Mouse (Mus musculus) kidney, postnatal 36 days (tissue): ENCODE data around the gene Pik3ip1.

Source experiments
- DNase-seq, 2 experiments: peaks; one replicate each; pipeline ENCODE4 v3.0.0; 2021 to 2022; ENCODE audit warnings: mixed read lengths in 2 of 2

Pik3ip1 gene

DNA sequence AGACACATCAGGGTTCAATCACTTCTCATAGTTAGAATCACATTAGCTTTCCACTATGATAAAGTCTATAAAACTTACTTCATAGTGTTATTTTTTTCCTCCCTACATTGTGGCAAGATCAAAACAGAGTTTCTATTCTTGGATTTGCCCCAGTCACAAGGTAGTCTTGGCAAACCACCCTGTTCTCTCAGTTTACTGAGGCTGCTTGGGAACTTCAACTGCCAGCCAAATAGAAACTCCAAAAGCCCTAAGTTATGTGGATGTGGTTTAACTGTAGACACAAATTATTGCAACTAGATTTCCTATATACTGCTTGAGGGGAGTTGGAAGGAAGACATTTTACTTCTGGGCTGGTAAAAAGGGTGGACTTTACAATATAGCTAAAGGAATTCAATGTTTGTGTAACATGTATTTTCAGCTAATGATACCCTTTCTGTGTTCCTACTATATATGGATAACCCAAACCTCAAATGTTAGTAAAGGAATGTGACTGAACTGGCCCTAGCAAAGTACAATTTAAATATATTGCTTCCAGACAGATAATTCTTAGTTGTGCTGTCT lies at the start of gene Pik3ip1:
Pik3ip1 (plus strand) TSS at position 511 of the 561 bp plus-strand sequence.
- DNase-seq, result no peak

DNA sequence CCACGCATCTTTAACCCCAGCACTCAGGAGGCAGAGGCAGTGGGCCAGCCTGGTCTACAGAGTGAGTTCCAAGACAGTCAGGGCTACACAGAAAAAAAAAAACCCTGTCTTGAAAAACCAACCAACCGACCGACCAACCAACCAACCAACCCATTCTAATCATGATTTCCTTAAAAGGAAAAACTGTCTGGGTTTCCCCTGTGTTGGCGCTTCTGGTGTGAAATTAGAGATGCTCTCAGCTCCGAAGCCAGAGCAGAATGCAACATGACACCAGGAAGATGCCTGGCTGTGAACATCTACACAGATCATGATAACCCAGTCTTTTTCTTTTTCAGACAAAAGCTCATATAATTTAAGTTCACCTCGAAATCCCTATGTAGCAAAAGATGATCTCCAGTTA lies 47.3 kb upstream of the Pik3ip1 start:
- DNase-seq, result no peak

DNA sequence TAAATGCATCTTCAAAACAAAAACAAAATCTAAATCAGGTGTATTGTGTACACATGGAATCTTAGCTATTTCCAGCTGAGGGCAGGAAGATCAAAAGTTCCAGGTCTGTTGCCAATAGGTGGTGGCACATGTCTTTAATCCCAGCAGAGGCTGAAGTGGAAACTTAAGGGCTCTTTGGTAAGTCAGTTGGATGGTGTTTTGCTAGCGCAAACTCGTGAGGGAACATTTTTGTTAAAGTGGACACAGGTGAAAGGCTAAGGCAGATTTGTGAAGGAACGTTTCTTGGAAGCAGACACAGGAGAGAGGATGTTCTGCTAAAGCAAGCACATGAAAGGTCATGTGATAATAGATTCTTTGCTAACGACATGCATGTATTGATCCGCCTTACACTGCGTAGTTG lies 46.6 kb upstream of the Pik3ip1 start:
- no peak for DNase-seq

DNA sequence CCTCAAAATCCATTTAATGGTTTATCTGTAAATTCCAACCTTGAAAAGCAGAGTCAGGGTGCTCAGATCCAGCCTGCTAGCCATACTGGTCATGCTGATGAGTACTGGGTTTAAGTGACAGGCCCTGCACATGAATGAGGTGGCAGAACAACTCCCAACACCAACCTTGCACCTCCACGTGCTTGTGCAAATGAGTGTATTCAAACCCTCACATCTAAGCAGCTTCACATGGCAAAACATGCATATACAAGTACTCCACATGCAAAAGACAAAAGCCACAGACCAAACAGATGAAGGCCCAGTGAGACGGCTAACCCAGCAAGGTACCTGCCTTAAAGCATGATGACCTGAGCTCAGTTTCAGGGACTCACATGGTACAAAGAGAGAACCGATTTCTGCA lies 44.3 kb upstream of the Pik3ip1 start:
- DNase-seq, result no peak

DNA sequence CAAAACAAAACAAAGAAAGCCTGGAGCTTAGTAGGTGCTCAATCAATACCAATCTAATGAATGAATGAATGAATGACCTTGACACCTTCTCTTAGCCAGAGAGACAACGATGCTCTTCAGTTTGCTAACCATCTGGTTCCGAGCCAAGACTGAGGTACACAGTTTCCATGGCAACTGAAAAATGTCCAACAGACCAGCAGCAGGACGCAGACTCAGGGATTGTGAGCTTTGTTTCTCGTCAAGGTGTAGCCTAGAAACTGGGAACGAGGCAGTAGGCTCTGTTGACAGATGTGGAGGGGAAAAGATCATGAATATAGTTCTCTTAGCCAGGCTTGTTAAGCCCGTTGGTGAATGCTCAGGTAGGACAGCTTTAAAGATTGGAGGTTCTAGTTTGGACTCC lies 43.1 kb upstream of the Pik3ip1 start:
- DNase-seq, result no peak

DNA sequence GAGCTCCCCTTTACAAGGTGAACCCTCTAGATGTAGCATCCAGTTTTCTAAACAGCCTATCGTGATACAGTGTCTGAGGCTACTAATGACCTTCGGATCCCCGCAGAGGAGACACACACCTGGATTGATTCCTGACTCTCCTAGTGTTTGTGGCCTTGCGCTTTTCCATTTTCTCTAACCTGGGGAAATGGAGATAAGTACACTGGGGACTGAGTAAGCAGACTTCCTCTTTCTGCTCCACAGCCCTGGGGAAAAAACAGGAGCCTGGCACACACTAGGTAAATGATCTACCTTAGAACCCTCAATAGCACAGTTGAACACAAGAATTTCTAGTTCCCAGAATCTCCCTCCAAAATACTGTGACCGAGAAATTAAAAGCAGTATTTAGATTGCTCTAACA lies 42.3 kb upstream of the Pik3ip1 start:
- DNase-seq, result peak; percentile 44 to 60

DNA sequence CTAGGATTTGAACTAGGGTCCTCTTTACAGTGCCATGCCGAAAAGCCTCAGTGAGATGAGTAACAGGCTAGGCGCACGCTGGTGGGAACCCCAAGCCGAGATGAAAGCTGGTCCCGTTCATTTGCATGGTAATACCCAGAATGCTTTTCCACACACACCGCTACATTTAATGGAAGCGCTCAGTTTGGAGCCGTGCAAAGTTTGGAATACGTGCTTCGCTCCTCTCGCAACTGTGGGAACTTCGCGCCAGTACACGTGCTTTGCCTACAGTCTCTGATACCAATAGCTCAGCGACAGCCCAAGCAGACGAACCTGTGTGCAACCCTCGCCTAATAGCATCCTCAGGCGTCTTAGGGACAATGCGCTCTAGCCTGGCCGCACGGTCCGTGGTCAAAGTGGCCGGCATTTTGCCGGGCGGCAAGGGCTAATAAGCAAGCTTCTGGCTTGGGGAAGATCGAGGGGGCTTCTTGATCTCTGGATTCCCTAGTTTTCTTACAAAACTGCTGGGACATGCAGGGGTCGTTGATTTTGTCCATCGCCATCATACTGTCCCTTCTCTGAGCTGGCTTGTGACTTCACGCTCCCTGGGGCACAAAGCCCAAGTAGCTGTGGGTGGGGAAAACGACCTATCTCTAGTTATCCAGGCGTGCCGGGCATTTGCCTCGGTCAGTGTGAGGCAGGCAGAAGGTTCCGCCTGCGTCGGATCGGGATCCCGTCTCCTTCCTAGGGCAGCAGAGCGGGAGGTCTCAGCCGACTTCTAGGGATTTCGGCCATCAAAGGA lies 41.5 kb upstream of the Pik3ip1 start, which contains the start of gene Patz1:
Patz1 (plus strand) TSS at position 354 of the 781 bp plus-strand sequence.
- peak; percentile 59 to 74 for DNase-seq

DNA sequence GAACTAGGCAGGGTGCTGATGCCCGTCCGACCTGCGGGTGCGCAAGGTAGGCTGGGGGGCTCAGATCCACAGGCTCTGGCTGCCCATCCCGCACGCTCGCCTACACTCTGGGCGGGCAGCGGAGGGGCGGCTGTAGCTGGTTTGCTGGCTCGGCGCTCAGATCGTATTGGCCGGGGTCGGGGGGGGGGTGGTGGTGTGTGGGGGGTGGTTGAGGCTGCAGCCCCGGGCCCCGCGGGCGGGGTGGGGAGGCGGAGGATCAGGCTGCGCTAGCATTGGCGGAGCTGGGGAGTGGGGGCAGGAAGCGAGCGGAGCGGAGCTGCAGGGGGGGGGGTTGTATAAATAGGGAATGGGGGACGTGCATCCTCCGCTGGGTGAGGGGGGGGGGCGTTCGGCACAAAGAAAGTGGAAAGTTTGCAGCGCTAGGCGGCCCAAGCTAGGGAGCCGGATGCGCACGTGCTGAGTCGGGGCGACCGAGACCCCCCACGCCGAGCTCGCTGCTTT lies 40.8 kb upstream of the Pik3ip1 start:
- peak; percentile 83 to 89 for DNase-seq

DNA sequence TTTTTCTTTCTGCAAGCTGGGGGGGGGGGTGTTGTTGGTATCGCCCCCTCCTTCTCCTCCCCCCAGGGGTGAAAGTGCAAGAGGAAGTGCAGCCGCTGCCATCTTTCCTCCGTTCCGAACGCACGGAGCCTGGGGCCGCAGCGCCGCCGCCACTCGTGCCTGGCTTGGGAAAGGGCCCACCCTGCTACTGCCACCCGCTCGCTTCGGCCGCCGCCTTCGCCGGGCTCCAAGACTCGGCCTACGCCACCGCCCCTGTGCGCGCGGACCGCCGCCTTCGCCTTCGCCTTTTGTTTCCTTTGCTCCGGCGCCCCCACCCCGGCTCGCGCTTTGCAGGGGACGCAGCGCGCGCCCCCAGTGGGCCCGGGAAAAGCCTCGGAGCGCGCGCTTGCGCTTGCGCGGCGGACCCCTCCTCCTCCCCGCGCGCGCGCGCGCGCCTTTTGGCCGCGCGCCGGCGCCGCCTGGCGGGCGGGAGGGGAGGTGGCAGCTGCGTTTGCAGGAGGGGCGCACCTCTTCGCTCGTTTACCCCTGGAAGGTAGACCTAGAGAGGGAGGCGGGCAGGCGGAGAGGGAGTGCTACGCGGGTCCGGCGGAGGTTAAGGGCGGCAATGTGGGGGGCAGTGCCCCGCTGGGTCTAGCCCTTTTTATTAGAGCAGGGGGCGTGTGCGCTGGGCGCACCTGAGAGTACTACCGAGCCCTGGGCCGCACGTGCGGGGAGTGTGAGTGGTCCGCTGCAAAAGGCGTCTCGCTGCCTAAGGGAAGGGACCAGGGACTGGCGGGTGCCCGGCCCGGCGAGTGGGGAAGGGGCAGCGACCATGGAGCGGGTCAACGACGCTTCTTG lies 40.2 kb upstream of the Pik3ip1 start:
- peak; percentile 85 to 88 for DNase-seq

DNA sequence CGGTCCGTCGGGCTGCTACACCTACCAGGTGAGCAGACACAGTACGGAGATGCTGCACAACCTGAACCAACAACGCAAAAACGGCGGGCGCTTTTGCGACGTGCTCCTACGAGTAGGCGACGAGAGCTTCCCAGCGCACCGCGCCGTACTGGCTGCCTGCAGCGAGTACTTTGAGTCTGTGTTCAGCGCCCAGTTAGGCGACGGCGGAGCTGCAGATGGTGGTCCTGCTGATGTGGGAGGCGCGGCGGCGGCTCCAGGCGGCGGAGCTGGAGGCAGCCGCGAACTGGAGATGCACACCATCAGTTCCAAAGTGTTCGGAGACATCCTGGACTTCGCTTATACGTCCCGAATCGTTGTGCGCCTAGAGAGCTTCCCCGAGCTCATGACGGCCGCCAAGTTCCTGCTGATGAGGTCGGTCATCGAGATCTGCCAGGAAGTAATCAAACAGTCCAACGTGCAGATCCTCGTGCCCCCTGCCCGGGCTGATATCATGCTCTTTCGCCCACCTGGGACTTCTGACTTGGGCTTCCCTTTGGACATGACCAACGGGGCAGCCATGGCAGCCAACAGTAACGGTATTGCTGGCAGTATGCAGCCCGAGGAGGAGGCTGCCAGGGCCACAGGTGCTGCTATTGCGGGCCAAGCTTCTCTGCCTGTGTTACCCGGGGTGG lies 39.4 kb upstream of the Pik3ip1 start:
- DNase-seq, result peak; percentile 20 to 65

DNA sequence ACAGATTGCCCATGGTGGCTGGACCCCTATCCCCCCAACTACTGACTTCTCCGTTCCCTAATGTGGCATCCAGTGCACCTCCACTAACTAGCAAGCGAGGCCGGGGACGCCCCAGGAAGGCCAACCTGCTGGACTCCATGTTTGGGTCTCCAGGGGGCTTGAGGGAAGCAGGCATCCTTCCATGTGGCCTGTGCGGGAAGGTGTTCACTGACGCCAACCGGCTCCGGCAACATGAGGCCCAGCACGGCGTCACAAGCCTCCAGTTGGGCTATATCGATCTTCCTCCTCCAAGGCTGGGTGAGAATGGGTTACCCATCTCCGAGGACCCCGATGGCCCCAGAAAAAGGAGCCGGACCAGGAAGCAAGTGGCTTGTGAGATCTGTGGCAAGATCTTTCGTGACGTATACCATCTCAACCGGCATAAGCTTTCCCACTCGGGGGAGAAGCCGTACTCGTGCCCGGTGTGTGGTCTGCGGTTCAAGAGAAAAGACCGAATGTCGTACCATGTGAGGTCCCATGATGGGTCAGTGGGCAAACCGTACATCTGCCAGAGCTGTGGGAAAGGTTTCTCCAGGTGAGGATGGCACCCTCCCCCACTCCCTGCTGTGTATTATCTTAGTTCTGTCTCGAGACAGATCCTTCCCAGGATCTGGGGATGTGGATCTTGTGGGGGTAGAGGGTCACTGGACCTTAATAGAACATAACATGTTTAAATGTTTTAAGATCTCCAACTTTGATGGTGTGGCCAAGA lies 38.7 kb upstream of the Pik3ip1 start:
- peak in 1 of 2 experiments; percentile 28 for DNase-seq

DNA sequence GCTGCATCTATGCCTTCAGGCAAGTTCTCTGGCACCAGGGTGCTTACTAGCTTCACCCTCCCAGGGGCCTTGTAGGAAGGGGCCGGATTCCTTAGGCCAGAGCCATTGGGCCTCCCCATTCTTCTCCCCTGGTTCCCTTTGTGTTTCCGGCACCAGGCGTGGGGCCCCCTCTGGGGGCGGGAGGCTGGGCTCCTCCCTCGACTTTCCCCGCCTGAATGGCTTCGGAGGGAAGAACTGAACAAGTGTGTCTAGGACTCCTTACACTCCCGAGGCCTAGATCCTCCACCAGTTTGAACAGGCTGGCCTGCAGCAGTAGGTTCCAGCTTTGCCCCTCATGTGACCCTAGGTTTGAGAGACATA lies 38.2 kb upstream of the Pik3ip1 start:
- DNase-seq, result peak; percentile 56 to 67

DNA sequence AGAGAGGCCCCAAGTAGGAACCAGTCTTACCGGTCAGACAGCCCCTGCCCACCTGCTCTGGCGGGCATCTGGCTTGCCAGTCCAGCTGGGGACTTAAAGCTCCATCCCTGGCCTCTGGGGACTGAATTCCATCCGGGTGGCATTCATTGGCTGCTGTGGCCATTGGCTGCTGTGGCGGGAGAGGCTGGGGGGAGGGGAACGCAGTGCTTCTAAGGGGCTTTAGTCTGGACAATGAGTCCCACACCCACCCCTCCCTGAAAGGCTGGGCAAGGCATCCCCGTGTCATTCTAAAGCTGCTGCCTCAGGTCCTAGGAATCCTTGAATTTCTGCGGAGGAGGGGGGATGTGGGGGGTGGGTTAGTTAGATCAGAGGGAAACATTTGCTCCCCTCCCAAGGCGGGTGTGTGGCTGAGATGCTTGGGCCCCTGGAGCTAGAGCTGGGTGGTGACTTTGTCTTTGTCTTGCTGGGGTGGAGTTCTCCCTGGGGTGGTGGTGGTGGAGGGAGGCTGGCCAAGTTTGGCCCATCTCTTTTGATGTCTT lies 37.4 kb upstream of the Pik3ip1 start:
- DNase-seq, result peak; percentile 67 to 68

DNA sequence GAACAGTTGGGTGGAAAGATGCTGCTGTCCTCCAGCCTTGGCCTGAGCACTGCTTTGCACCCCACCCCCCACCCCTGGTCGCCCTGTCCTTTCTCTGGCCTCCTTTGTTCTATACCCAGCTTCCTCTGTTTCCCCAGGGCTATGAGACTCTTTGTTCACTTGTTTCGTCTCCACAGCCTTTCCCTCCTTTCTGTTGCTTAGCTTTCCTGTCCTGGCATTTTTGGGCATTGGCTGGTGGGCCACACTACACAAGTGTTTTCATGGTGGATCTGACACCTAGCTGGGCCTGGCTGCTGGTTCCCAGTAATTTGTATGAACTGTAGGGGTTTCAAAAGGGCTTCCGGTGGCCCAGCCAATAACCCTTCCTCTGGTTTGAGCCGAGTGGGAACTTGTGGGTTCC lies 36.8 kb upstream of the Pik3ip1 start:
- DNase-seq, result no peak

DNA sequence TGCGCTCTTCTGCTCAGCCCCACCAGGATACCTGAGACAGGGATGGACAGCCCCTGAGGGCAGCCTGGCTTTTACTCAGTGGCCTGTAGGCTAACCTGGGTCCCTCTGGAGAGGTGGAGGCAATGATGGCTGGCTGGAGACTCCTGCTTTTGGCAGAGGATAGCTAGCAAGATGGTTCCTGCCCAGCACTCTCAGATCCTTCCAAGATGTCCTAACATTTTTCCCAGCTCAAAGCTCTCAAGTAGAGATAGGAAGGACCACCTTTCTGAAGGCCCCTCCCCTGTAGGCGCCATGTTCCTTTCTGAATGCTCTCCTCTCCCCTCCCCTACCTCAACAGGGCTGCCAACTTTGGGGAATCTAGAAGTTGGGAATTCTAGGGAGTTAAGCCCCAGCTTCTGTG lies 35.6 kb upstream of the Pik3ip1 start:
- DNase-seq, result no peak

DNA sequence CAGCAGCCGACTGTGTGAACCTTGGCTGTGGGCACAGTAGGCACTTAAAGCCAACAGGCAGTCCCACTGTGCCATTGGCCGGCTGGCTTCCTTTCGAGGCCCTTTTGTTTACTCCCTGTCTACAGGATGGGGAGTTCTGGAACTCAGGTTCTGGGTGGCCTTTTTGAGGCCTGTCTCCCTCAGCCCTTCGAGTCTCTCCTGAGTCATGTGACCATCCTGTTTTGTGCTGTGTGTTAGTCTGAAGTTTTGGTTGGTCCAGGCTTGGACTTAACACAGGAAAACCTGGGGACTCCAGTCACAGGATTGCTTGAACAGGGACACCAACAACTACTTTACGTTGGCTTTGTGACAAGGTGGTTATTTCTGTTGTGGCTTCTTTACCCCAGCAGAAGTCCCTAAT lies 34.1 kb upstream of the Pik3ip1 start:
- no peak for DNase-seq

DNA sequence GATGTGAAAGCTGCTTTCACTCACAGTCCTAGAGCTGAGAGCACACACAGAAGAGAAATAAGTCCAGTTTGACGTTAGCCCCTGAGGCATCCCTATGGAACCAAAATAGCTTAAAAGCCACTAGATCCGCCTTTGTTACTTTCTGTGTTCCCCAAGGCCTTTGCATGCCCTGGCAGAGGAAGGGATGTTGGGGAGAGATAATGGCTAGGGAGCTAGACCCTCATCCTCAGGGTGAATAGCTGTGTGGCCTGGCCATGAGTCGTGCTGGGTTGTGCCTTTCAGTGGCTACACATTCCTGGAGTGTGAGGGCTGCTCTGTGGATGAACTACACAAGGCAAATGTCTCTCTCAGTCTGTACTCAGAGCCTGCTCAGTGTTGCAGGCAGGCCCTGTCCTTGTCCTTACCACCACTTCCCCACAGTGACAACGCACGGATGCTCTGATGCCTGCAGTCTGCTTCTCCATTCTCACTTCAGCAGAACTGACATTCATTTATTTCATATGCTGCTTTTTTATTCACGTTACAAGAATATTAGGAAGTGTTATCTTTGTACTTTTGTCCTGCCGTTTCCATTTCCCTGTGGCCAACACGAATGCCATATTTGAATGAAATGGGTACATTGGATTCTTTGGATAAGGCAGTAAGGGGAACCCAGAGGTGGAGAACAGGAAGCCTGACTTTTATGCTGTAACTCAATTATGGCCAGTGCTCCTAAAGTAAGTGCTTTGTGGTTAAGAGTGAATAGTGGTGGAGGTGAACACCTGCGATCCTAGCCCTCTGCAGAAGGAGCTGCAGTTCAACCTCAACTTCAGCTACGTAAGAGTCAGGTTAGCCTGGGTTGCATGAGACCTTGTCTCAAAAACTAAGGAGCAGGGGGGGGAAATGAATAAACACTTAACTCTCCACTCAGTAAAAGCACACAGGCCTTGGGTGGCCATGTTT lies 32.1 kb upstream of the Pik3ip1 start:
- no peak for DNase-seq

DNA sequence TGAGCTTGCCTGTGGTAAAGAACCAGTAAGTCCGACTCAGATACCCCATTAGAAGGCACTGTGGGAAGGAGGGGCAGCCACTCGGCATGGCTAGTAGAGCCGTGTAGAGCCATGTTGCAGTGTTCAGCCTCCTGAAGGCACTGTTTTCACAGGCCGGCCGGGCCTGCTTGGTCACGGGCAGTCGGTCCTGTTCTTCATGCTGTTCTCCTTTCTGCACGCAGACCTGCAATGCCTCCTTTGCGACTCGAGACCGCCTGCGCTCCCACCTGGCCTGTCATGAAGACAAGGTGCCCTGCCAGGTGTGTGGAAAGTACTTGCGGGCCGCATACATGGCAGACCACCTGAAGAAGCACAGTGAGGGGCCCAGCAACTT lies 31.4 kb upstream of the Pik3ip1 start:
- no peak for DNase-seq

DNA sequence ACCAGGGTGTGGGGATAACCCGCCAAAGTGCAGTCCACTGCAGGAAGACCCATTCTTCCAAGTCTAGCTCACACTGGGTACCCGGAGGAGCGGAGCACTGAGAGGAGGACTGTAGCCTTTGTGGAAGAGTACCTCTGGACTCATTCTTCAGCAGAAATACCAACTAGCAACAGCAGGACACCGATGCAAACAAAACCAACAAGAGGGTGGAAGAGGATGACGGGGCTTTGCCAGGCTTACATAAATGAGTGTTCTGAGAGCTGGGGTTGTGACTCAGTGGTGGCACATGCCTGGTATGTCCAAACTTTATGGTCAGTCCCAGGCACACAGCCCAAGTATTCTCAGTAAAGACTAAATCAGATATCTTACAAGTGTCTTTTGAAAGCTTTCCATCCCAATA lies 29.1 kb upstream of the Pik3ip1 start:
- no peak for DNase-seq

DNA sequence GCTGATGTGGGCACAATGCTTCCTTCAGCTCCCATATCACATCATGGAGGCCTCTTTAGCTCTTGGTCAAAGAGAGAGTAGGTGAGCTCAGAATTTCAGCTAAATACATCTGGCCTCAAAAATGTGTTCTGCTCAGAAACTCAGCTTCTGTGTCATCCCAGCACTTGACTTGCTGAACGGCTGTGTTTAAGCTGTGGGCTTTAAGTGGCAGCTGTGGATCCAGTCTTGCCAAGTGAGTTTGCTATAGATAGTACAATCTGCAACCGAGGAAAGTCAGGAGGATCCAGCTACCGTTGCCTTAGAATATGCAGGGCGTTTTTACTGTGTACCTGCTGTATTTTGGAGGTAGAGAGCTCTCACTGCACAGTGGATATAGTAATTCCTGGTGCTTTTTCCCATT lies 27.8 kb upstream of the Pik3ip1 start:
- DNase-seq, result no peak

DNA sequence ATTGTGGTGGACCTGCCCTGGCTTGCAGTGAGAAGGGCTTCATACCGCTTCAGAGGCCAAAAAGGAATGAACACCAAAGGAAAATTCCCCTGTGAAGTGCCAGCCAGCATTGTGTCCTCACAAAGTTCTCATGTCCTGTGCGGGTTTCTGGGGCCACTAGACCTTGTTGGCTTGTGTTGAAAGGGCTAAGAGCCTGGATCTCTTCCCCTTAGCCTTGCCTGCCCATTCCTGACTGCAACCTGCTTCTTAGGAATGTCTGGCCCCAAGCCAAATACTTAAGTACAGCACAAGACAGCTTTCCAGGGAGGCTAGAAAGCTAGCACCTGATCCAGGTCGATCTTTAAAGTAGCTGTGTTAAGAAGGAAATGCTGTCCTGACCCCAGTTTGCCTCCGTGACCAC lies 27.4 kb upstream of the Pik3ip1 start:
- peak; percentile 49 to 78 for DNase-seq
